Mouse (Mus musculus) kidney, adult 2 months (tissue): ENCODE data around the gene Prkd2. TPM values are rescaled to one million over a fixed set of nuclear protein-coding genes. Genes with fewer than 3 reads are reported as not detected.

ENCODE experiments used
- DNase-seq: peaks from one replicate; pipeline ENCODE4 v3.0.0; 2021
- H3K27ac ChIP-seq: fragments of 200-500 bp; 2 replicates; pipeline ENCODE4 v1.5.1; 2012; ENCODE audit warnings: low read depth, low read length, control low read depth, inconsistent platforms; ENCODE audit not compliant: insufficient read depth
- H3K27me3 ChIP-seq: fragments of 200-500 bp; replicated peaks from 2 replicates; pipeline ENCODE4 v1.6.1; 2012; ENCODE audit warnings: mild to moderate bottlenecking, moderate library complexity, low read length, inconsistent platforms; ENCODE audit not compliant: control insufficient read depth, insufficient read depth
- H3K36me3 ChIP-seq: fragments of 200-500 bp; 2 replicates; pipeline ENCODE4 v1.6.1; 2012; ENCODE audit warnings: mild to moderate bottlenecking, moderate library complexity, low read length, inconsistent platforms; ENCODE audit not compliant: control insufficient read depth, insufficient read depth
- H3K4me1 ChIP-seq: fragments of 200-500 bp; 2 replicates; pipeline ENCODE4 v1.6.1; 2011; ENCODE audit warnings: low read length; ENCODE audit not compliant: control insufficient read depth, insufficient read depth
- H3K4me3 ChIP-seq: fragments of 200-500 bp; 2 replicates; pipeline ENCODE4 v1.5.1; 2011; ENCODE audit warnings: mild to moderate bottlenecking, low read depth, low read length, control low read depth; ENCODE audit not compliant: insufficient read depth
- CTCF ChIP-seq: fragments of 200-500 bp; conservative IDR thresholded peaks from 2 replicates; pipeline ENCODE4 v1.5.1; 2011; ENCODE audit warnings: low read depth, mild to moderate bottlenecking, control low read depth, low read length, moderate library complexity, mixed read lengths; ENCODE audit not compliant: insufficient read depth, insufficient read length
- POLR2A ChIP-seq: fragments of 200-500 bp; IDR thresholded peaks from one replicate; pipeline ENCODE4 v1.6.1; 2011; ENCODE audit warnings: low read depth, low read length, control low read depth
- WGBS: fragments of 180-500 bp; shearing (Covaris S2); methylation state at CpG from one replicate; pipeline ENCODE4 v1.1.7; 2018; 5-methylcytosine and 5-hydroxymethylcytosine counted together
- polyA plus RNA-seq: library from polyadenylated mRNA; depleted of rRNA; stranded (reverse); fragments of >200 nt; gene quantifications from 2 replicates; pipeline ENCODE4 v1.2.3, GENCODE M21; 2012

Prkd2 gene
- polyA plus RNA-seq, 1 experiment, result 23.3 TPM

DNA sequence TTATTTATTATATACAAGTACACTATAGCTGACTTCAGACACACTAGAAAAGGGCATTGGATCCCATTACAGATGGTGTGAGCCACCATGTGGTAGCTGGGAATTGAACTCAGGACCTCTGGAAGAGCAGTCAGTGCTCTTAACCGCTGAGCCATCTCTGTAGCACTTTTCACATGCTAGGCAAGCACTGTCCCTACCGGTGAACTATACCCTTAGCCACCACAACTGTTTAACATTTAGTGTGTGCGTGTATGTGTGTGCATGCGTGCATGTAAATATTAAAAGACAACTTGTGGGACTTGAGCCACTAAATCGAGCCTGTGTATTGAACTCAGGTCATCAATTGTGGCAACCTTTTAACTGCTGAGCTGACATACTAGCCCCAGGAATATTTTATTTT is 4.1 kb downstream of the Prkd2 start:
- Histone ChIP-seq H3K4me1 (0 out of 2 replicates have a peak, but pooled peaks cover 5% of the 10 kb centered on the region), H3K27ac (no peak overlapping the region), H3K4me3 (no peak overlapping the region), H3K27me3 (no peaks in the 10 kb centered on the region), H3K36me3 (no peaks in the 10 kb centered on the region)
- 86% methylated on average over 5 of the region's 5 CpGs for WGBS
- TF ChIP-seq CTCF, result no peak
- TF ChIP-seq POLR2A, result no peak
- no peak for DNase-seq

- WGBS, result 83% methylated on average over 19 of the region's 19 CpGs
- no peak for DNase-seq
- no peaks in the 10 kb centered on the region for H3K36me3 ChIP-seq
- no peak overlapping the region for H3K27ac ChIP-seq
- H3K27me3 ChIP-seq, result no peaks in the 10 kb centered on the region
- H3K4me3 ChIP-seq, result no peak overlapping the region
- no peaks in the 10 kb centered on the region for H3K4me1 ChIP-seq
- TF ChIP-seq CTCF (no peak), POLR2A (no peak)
Observed at GRCm38 (mm10) chr7:16847507-16847906, 4.8 kb downstream of the Prkd2 start.

GRCm38 (mm10) chr7:16848579-16848978 is 5.9 kb downstream of the Prkd2 start:
- no peak for TF ChIP-seq POLR2A
- TF ChIP-seq CTCF, result peak; percentile 59
- H3K4me1 ChIP-seq, result no peaks in the 10 kb centered on the region
- no peak overlapping the region for H3K4me3 ChIP-seq
- DNase-seq, result peak; percentile 48
- WGBS, result 48% methylated on average over 17 of the region's 17 CpGs
- H3K27me3 ChIP-seq, result no peaks in the 10 kb centered on the region
- no peak overlapping the region for H3K27ac ChIP-seq
- H3K36me3 ChIP-seq, result no peaks in the 10 kb centered on the region

DNA sequence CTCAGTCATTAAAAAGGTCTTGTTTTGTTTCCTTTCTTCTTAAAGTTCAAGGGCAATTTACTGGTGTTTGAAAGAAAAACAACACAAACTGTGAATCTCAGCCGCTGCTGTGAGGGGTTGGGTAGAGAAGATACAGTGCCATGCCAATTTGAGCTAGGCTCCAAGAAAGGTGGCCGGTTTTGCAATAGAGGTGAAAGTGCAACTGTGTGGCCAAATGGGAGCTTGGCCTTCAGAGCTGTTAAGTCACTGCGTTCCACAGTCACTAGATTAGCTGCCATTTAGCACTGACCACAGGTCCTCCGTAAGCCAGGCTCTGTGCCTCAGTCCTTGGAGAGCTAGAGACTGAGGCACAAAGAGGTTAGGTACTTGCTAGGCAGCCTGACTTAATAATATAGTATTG is 8.9 kb downstream of the Prkd2 start:
- H3K27ac ChIP-seq, result no peak overlapping the region
- no peaks in the 10 kb centered on the region for H3K36me3 ChIP-seq
- no peak for DNase-seq
- no peak overlapping the region for H3K4me3 ChIP-seq
- TF ChIP-seq POLR2A, result no peak
- no peak for TF ChIP-seq CTCF
- no peaks in the 10 kb centered on the region for H3K27me3 ChIP-seq
- H3K4me1 ChIP-seq, result no peaks in the 10 kb centered on the region
- WGBS, result 71% methylated on average over 4 of the region's 4 CpGs

DNA sequence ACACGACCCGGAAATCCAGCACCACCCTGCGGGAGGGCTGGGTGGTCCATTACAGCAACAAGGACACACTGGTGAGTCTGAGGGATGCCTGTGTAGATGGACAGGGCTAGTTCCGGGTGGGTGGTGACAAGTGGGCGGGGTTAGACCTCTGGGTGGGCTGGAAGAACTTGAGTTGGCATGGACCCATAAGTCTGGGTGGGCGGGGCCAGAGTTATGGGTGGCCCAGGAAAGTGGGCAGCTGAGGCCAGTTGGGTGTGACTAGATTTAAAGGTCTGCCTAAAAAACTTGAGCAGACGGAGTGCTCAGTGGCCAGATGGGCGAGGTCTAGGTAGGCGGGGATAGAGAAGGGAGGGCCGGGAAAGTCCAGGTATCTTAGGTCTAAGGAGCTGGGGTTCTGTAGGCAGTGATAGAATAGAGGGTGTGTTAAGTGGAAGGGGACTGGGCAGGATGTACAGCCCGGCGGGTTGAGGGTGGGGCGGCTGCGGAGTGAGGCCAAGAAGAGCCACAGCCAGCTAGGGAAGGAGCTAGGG is 10.7 kb downstream of the Prkd2 start:
- 73% methylated on average over 14 of the region's 14 CpGs for WGBS
- peak; percentile 43 for DNase-seq
- TF ChIP-seq POLR2A (no peak), CTCF (no peak)
- Histone ChIP-seq H3K4me1 (no peaks in the 10 kb centered on the region), H3K36me3 (no peaks in the 10 kb centered on the region), H3K27ac (no peak overlapping the region), H3K27me3 (no peaks in the 10 kb centered on the region), H3K4me3 (no peak overlapping the region)

GRCm38 (mm10) chr7:16858336-16858735 is 15.6 kb downstream of the Prkd2 start:
- WGBS, result 27% methylated on average over 17 of the region's 17 CpGs
- TF ChIP-seq POLR2A (no peak), CTCF (peak; percentile 72)
- H3K27me3 ChIP-seq, result no peaks in the 10 kb centered on the region
- no peak overlapping the region for H3K4me3 ChIP-seq
- no peaks in the 10 kb centered on the region for H3K36me3 ChIP-seq
- peak; percentile 49 for DNase-seq
- H3K4me1 ChIP-seq, result no peaks in the 10 kb centered on the region
- no peak overlapping the region for H3K27ac ChIP-seq

GRCm38 (mm10) chr7:16859902-16860651 is 17.4 kb downstream of the Prkd2 start:
- no peaks in the 10 kb centered on the region for H3K27me3 ChIP-seq
- DNase-seq, result peak; percentile 52
- no peak overlapping the region for H3K4me3 ChIP-seq
- WGBS, result 33% methylated on average over 5 of the region's 5 CpGs
- TF ChIP-seq CTCF (0 out of 2 replicates have a peak, but pooled peaks have one; percentile 16), POLR2A (no peak)
- no peaks in the 10 kb centered on the region for H3K36me3 ChIP-seq
- H3K27ac ChIP-seq, result no peak overlapping the region
- H3K4me1 ChIP-seq, result no peaks in the 10 kb centered on the region
